Mouse (Mus musculus): ENCODE measurements around the gene Prkcb.

Gene Prkcb

GRCm38 (mm10) chr7:122475038-122475437 lies 186.5 kb downstream of the Prkcb start:
- DNase-seq, result no peak

DNA sequence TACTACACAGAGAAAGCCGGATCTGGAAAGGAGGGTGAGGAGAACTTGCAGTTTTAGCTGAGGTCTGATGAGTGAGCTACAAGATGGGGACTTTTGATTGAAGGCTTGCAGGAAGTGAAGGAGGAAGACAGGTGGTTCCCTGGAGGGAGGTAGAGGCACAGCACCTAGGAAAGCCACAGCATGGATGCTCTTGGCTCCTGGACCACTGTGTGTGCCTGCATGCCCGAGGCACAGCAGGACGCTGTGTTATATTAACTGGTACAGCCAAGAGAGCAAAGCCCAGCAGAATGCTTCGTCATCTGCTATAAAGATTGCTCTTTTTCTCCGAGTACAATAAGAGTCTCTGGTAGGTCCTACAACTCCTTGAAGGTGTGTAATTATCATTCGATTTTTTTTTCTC lies 188.1 kb downstream of the Prkcb start:
- no peak for DNase-seq

DNA sequence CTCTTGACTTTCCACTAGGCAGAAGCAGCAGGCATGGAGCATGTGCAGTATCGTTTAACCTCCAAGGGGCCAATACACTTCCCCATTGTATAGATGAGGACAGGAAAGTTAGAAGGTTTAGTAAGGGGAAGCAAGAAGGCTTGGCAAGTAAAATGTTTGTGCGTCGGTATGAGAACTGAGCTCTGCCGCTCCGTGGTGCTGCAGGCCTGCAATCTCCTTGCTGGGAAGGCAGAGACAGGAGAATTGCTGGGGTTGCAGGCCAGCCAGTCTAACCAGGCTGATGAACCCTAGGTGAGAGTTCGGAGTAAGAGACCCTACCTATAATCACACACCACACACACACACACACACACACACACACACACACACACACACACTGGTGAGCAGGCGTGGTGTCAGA lies 188.6 kb downstream of the Prkcb start:
- no peak for DNase-seq

DNA sequence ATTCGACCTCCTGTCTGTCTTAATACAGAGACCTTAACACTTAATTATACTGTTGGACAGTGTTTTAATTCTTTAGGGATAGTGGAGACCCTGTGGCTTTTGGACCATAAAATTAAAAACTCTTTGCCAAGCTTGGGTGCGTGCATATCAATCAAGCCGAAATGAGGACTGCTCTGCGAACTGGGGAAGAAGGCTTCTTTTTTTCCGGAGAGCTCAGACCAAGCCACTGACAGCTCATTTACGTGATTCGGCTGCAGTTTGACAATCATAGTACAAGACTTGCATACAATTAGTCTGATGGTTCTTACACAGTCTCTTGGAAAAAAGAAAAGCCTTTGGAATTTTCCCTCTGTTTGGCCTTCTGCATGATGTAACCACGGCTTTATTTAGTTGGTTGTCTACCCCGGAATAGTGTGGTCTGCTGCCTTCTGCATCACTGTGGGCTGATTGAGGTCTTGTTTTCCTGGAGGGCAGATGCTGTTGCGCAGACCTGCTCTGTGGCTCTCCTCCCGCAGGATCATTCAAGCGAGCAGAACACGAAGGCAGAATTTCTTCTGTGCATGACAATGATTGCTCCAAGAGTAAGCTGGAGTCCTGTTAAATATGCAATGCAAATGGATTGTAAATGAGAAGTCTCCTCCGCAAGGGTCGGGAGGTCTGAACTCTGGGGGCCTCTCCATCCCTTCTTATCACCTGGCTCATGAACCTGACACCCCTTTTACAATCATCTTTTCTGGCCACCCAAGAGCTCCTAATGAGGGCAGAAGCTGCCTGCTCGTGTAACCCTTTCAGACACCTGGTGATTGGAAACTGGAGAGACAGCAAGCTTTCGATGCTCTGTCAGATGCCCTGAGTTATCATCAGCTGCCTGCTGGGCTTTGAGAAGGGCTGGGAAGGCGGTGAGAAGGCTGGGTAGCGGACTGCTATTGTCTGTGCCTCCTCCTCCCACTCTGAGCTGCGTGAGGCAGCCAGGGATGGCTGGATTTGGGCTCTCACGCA lies 189.3 kb downstream of the Prkcb start:
- DNase-seq, result no peak

DNA sequence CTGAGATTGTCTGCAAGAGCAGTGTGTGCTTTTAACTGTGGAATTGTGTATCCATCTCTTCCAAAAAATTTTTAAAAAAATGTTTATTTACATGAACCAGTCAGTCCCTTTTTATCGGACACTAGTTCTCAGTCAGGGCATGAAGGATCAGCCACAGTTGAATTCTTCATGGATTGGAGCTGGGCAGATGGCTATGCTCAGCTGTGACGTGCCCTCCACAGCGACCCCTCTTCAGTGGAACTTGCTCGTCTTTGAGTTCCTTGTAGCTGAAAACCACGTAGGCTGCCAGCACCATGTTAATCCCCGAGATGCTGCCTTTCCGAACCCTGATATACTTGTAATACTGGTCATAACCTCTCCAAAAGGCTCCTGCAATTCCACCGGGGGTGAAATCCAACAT lies 195.4 kb downstream of the Prkcb start:
- DNase-seq, result no peak

DNA sequence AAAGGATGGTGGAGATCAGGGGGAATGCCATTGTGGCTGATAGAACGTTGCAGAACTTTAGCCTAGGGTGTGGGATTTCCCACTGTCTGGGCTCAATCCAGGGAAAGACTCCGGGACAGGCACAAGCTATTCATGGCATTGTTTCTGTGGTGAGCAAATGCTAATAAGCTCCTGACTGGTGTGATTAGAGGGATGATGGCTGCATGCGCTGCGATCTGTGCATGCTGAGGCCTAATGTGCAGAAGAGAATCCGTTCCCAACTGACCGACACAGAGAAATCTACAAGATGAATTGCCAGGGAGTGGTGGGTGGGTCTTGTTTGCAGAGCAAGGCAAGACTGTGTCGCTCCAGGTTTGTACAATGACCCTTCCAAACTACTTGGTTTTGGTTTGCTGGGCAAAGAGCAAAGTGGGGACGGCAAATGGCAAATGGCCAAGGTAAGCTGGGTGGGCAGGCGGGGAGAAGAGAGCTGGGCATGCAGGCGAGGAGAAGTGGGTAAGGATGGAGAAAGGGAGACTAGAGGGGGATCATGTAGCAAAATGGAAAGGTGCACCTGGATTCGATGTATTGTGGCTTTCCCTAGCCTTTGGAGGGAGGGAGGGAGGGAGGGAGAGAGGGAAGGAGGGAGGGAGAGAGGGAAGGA lies 199.5 kb downstream of the Prkcb start:
- DNase-seq, result no peak

DNA sequence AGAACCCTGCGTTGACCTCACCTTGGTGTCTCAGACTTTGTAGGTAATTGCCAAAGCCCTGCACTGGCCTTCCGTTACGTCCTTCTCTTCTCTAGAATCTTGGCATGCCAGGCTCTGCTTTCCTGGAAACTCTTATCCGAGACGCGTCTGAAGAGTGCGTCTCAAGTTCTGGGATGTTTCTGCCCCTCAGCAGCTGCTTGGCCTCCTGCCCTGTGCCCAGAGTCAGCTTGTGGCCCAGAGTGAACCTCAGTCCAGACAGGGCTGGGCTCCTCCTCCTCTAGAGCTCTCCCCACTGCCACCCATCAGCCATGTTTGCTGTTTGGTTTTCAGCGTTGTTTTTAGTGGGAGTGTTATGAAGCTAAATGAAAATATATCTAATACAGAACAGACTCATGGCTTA lies 203.5 kb downstream of the Prkcb start:
- no peak for DNase-seq

- DNase-seq, result no peak
These were observed 204.4 kb downstream of the Prkcb start for GRCm38 (mm10) chr7:122492936-122493335.

GRCm38 (mm10) chr7:122494088-122494487 lies 205.5 kb downstream of the Prkcb start:
- no peak for DNase-seq

GRCm38 (mm10) chr7:122497516-122497915 lies 209.0 kb downstream of the Prkcb start:
- DNase-seq, result no peak

DNA sequence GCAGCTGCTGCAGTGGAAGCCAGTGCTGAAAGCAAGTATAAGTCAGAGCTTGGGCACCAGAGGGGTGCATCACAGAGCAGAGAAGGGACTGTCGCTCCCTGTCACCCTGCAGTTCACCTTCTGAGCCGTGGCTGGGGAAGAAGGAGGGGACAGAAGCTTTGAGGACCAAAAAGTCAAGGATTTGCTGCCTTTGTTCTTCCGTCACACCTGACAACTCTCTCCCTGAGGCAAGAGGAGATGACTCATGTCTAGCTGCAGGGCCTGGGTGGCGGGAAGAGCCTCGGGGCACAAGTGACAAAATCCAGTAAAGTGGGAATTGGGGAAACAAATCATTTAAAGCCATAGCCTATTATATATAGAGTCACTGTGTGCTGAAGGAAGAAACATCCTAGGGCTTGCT lies 209.9 kb downstream of the Prkcb start:
- no peak for DNase-seq

DNA sequence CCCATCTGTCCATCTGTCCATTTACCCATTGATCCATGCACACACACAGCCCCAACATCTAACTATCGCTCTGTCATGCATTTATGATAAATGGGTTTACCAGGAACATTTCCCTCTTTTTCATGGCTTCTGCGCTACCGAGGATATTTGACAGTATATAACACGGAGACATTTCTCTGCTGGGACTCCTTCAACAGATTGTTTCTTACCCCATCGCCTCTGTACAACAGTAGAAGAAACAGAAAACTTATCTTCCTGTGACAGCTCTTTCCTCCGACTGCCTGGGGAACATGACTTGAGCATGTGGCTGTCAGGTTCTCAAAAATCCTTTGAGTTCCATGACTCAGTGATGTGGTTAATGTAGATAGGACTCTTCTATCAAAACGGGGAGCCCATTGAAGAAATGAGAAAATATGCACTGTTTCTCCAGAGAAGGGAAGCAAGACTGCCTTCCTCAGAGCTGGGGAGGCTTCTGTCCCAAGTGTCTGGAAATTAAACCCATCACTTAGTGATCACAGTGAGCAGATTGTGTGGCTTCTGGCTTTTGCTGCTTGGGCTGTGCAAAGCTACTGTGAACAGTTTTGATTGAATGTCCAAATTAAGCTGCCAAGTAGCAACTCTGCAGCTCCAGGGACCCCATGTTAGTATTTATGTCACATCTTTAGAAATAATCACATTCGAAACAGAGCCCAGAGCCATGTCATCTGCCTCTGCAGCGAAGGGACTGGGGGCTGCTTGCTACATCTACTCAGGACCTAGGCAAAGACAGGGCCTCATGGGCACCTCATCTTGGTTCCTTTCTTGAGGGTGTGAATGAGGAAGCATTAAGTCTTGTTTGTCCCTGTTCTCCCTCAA lies 211.4 kb downstream of the Prkcb start:
- no peak for DNase-seq

DNA sequence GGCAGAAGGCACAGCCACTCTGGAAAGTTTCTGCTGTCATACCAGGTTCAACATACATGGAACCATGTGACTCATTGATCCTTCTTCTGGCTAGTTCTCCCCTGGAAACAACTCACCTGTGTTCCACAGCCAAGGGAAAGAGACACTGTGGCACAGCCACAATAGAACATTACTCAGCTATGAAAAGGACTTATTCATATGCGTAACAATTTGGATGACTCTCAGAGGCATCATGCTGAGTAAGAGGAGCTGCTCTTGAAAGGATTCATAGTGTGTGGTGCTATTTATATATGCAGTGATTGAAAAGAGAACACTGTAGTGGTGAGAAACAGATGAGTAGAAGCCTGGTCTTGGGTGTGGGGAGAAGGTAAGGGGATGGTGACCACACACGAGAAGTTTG lies 217.9 kb downstream of the Prkcb start:
- no peak for DNase-seq

- peak; percentile 1 to 4 for DNase-seq
These were observed 221.4 kb downstream of the Prkcb start for GRCm38 (mm10) chr7:122509903-122510302.

DNA sequence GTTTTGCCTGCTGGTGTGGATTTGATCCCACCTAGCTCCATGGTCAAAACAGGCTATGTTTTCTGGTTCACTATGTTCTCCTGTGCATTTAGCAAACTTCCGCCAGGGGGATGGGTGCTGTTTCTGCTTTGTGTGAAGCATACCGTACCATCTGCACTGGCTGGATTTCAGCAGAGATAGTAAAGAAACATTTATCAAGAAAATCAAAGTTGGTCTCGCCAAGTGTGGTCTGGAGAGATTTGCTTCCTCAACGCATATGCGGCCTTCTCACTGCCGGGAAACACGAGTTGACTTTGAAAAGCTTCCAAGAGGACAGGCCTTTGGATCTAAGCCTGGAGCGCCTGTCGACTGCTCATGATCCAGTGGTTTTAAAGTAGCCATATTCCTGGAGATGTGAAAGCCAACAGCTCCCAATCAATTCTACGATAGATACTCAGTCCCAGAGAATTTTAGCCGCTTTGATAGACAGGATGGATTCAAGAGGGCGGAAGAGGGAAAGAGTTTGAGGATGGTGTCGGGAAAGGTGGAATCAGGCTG lies 223.9 kb downstream of the Prkcb start:
- no peak for DNase-seq

DNA sequence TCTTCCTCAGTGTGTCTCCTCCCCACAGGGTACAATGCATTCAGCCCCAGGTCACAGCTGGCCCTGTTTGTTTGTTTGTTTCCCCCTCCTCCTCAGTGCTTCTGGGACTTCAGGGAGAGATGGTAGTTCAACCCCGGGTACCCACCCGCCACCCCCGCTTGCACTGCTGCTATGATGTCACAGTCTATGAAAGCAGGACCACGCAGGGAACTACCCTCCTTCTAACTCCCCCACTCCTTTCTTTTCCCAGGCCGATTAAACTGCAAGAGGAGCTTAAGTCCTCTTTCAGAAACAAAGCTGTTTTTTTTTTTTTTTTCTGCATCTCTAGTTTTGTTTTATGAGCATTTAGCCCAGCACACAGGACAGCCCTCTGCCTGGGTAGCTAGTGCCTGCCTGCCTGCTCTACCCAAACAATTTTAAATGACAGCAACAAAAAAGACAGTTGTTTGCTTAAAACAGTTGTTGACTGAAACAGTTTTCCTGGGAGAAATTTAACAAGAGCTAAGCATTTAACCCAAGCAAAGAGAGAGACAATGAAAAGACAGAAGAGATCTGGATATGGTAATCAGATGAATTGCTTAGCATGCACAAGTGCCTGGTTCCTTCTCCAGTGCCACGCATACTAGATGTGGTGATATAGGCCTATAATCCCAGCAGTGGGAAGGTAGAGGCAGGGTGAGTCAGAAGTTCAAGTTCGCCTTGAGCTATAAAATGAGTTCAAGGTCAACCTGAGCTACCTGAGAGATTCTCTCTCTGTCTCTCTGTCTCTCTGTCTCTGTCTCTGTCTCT lies 232.5 kb downstream of the Prkcb start:
- DNase-seq, result no peak

- no peak for DNase-seq
These were observed 239.7 kb downstream of the Prkcb start for GRCm38 (mm10) chr7:122528201-122528600.

DNA sequence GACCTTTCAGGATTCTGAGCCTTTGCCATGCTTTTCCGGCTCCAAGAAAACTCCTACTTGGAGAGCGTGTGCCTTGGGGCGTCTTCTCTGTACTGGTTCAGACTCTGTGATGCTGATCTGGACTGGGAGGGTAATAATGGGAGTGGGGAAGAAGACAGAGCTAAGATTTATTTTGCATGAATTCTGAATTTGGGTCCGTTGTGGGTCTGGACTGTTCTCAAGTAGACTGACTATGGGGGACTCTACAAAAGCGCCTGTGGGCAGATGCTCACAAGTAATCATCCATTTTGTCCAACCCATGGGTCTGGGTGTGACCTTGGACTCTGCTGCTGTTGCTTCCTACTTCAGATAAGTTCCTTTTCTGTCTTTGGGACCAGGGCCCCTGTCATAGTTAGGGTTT lies 240.1 kb downstream of the Prkcb start:
- DNase-seq, result no peak

- DNase-seq, result no peak
These were observed 245.2 kb downstream of the Prkcb start for GRCm38 (mm10) chr7:122533566-122534360.

- no peak for DNase-seq
These were observed 256.1 kb downstream of the Prkcb start for GRCm38 (mm10) chr7:122544616-122545015.

- DNase-seq, result no peak
These were observed 268.1 kb downstream of the Prkcb start for GRCm38 (mm10) chr7:122556575-122557140.
